Mouse (Mus musculus): ENCODE data around the gene Slc25a44. TPM values are rescaled to one million over a fixed set of nuclear protein-coding genes. Genes with fewer than 3 reads are reported as not detected.
"Not testable (repeated sequence)": the region's sequence is repeated elsewhere in the genome, so short reads cannot be mapped to it uniquely, and the experiment has no call there.

The Slc25a44 gene
- total RNA-seq, 2 experiments from 2014 or later: 13.1 to 13.8 TPM

DNA sequence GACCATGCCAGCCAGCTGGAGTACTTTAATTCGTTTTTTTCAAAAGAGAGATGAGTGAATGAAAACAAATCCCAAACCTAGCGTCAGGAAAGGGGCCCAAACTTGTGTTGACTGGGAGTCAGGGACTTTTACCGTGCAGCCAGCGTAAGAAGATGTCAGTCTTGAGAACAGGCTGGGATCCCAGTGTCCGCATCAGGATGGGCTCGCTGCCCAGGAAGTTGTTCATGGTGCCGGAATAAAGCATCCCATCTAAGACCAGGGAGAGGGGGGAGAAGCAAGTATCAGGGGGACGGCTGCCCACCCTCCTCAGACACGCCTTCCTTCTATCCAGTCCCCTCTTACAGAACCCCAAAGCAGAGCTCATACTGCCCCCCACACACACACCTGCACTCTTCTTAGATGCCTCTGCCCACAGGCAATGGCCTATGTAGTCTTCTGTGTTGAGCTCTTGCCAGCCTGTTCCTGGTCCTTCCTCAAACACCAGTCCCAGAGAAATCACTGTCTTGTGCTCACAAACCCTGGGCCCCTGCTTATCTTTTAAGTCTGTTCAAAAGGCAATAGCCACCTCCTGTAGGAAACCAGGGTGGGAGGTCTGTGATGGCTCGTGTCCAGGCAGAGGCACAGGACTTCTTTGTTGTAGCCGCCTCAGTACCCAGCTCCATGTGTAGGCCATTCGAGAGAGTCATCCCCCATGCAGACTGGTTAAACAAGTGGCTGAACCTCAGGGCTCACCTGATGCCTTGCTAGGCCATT, 25.6 kb upstream of the Slc25a44 start:
- no peak for ATAC-seq (replicated peaks; ENCODE audit: poor library complexity, severe bottlenecking)

GRCm38 (mm10) chr3:88449395-88450023, 24.6 kb upstream of the Slc25a44 start:
- no peak for ATAC-seq (replicated peaks; ENCODE audit: poor library complexity, severe bottlenecking)

DNA sequence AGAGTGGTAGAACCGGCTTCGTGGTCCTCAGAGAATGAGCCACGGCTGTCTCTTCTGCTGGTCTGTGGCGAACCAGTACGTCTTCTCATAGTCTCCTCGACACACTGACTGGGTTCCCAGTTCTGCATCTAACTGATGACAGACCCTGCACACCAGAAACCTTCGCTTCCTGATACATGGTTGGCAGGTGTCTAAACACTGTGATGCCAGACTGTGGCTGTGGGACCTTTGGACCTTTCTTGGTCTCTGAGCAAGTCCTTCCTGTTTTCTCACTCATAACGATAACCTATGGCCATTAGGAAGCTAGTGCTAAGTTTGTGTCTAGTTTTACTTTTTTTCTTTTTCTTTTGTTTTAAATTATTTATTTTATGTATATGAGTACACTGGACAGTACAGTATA, 23.5 kb upstream of the Slc25a44 start:
- peak; percentile 34 for ATAC-seq (replicated peaks; ENCODE audit: poor library complexity, severe bottlenecking)

- no peak for ATAC-seq (replicated peaks; ENCODE audit: poor library complexity, severe bottlenecking)
Measured at GRCm38 (mm10) chr3:88447676-88448183, 22.8 kb upstream of the Slc25a44 start.

GRCm38 (mm10) chr3:88446471-88447123, 21.7 kb upstream of the Slc25a44 start:
- ATAC-seq (replicated peaks; ENCODE audit: poor library complexity, severe bottlenecking): peak; percentile 59

DNA sequence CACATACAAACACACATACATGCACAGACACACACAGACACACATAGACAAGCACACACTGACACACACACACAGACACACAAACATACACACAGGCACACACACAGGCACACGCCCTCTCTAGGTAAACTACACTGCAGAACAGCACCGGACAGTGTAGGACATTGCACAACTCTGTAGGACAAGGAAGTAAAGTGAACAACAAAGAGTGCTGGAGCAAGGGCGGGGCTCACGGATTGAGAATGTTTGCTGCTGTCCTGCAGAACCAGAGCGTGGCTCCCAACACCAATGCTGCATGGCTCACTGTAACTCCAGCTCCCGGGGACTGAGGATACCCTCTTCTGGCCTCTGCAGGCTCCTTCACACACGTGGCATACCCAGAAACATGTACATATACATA, 17.9 kb upstream of the Slc25a44 start:
- peak; percentile 75 for ATAC-seq (replicated peaks; ENCODE audit: poor library complexity, severe bottlenecking)

DNA sequence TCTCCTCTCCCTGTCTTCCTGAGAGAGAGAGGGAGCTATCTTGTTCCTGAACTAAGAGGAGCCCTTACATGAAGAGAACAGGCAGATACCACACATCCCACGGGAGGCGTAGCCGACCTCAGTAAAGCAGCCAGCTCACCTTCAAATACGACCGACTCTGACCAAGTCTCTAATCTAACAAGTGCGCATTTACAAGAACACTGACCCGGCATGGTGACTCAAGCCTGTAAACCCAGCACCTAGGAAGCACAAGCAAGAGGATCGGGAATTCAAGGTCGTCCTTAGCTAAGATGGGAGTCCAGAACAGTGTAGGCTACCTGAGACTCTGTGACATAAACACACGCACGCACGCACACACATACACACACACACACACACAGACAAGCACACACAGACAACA, 17.5 kb upstream of the Slc25a44 start:
- ATAC-seq (replicated peaks; ENCODE audit: poor library complexity, severe bottlenecking): no peak

DNA sequence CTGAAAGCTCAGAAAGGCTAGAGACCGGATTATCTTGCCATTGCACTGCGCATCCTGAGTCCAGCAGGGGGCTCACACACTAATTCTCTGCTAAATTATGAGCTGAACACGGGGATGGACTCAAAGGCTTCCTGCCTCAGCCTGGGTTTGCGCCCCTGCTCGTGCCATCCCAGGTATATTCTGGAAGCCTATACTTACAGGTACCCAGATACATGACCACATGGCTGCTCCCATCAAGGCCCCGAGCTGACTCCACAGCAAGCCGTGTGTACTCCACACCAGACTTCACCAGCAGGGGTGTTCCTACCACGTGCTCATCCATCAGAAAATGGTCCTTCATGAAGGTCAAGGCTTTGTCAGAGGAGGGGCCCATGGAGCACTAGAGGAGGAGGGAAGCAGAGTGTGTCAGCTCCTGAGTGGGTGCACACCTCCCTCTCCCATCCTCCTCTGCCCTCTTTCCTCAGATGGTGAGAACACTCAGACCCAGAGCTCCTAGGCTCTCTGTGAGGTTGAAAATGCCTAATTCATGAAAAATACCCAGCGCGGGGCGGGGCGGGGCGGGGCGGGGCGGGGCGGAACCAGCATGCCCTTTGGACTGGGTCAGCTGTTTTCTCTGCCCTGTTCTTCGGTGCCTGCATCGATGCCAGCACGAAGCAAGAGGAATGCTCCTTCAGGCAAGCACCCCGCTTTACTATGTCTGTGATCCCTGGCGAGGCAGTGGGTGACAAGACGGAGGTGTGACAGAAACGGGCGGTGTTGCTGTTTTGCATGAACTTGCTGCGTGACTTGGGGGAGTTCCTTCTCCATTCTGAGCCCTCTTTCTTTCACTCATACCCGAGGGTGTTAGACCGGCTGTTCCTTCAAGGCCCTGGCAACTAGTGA, 15.8 kb upstream of the Slc25a44 start:
- peak; percentile 16; the same call in 1 of the 2 replicates for ATAC-seq (replicated peaks; ENCODE audit: poor library complexity, severe bottlenecking)

GRCm38 (mm10) chr3:88439582-88439981, 14.6 kb upstream of the Slc25a44 start:
- ATAC-seq (replicated peaks; ENCODE audit: poor library complexity, severe bottlenecking): no peak

- ATAC-seq (replicated peaks; ENCODE audit: poor library complexity, severe bottlenecking): no peak
Measured at GRCm38 (mm10) chr3:88437454-88437853, 12.5 kb upstream of the Slc25a44 start.

DNA sequence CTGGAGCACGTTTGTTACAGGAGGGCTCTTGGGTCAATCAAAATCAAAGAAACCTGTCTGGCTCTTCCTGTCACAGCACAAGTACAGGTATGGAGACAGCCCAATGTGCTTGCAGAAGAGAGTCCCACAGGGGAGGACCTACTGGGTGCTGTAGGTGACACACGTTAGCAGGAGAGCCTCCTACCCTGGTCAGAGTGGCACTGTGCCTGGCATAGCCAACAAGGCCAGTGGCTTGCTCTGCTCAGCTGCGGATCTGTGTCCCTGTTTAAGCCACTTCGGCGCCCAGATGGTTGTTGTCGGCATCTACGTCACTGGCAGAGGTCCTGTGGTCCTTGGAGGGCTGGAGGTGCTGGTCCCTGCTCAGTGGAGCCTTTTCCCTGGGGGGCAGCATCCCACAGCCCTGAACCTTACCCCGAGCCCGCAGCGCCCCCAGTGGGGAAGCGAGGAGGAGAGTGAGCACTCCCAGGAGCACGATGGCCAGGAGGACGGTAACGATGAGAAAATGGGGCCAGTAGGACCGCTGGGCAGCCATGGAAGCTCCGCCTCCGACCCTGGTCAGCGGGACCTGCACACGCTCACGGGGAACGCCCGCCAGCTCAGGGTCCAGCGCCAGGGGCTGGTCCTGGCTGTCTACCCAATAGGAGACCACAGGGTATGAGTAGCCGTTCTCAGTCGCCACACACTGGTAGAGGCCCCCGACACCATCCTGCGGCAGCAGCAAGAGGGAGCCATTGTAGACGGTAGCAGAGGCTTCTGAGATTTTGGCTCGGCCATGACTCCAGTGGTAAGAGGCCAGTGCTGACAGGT, 11.7 kb upstream of the Slc25a44 start:
- peak; percentile 61 for ATAC-seq (replicated peaks; ENCODE audit: poor library complexity, severe bottlenecking)

- no peak for ATAC-seq (replicated peaks; ENCODE audit: poor library complexity, severe bottlenecking)
Measured at GRCm38 (mm10) chr3:88435515-88435914, 10.6 kb upstream of the Slc25a44 start.

DNA sequence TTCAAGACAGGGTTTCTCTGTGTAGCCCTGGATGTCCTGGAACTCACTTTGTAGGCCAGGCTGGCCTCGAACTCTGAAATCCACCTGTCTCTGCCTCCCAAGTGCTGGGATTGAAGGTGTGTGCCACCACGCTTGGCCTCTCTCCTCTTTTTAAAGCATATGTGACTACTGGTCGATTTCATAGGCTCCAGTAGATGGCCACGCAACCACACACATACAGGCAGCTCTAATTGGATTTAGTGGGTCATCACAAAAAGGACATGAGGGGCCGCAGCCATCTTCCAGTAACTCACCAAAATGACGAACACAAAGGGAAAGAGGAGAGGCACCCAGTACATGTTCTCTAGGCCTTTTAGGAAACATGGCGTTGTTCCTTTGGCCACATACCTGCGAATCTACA, 3.7 kb upstream of the Slc25a44 start:
- ATAC-seq (replicated peaks; ENCODE audit: poor library complexity, severe bottlenecking): not testable (repeated sequence)

DNA sequence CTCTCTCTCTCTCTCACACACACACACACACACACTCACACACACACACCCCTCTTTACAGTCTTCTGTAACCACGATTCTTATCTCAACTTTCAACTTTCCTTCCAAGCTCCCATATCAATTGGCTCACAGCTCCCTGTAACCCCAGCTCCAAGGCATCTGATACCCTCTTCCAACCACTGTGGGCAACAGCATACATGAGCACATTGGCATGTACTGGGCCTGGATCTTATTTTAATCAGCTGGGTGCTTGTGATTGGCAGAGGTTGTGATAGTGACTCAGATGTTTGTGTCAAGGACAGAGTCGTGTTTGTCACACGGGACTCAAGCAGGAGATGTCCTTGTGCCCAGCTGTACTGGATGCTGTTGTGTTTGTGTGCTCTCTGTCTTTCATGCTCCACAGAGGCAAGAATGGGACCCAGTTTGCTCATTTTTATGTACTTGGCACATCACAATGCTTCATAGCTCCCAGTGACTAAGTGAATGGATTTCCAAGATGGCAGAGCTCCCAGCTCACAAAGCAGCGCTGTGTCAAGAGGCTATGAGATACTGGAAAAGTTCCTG, 2.5 kb upstream of the Slc25a44 start:
- ATAC-seq (replicated peaks; ENCODE audit: poor library complexity, severe bottlenecking): no peak

- no peak for ATAC-seq (replicated peaks; ENCODE audit: poor library complexity, severe bottlenecking)
Measured at GRCm38 (mm10) chr3:88425708-88426420, 925 bp upstream of the Slc25a44 start.

DNA sequence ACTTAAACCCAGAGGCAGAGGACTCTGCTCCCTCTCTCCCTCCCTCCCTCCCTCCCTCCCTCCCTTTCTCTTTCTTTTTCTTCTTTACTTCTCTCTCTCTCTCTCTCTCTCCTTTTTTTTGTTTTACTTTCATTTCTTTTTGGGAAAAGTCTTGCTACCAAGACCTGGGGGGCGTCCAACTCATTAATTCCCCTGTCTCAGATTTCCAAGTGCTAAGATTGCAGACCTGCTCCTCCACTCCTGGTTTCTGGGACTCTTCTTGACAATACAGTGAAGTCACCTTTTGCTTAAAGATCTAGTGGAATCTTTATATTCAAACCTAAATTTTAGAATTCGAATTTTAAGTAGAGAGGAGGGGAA, 371 bp upstream of the Slc25a44 start:
- ATAC-seq (replicated peaks; ENCODE audit: poor library complexity, severe bottlenecking): no peak

DNA sequence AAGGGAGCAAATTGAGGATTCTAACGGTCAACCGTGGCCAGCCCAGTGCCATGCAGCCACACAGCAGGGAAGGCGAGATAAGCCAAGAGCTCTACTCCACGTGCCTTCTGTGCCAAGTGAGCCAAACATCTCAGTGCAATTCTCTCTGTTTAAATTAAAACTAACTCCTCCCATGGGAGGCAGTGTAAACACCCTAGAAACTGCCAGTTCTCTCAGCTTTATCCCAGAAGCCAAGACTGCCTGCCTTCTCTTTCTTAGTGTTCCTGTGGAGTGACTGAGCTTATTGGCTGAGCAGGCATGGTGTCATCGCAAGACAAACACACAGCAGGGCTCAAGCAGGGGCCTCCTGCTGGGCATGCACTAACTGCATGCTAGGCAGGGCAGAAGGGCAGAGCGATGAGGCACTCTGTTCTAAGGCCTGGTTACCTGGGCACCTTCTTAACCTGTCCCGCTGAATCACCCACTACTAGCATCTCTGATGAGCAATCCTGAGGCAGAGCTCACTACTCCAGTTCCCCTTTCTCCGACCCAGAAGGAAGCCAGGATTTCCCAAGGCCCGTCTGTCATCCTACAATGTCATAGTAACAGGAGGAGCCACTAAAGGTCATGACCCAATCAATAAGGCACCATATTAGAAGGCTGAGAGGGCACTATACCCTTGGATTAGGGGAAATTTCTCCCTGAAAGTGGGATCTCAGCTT, 2.8 kb downstream of the Slc25a44 start:
- peak; percentile 57 for ATAC-seq (replicated peaks; ENCODE audit: poor library complexity, severe bottlenecking)

- ATAC-seq (replicated peaks; ENCODE audit: poor library complexity, severe bottlenecking): no peak
Measured at GRCm38 (mm10) chr3:88420771-88421170, 4.2 kb downstream of the Slc25a44 start.
